Mouse (Mus musculus) ES-Bruce4 (cell line): Measurements from ENCODE around the gene Anks1. TPM values are rescaled to one million over a fixed set of nuclear protein-coding genes. Genes with fewer than 3 reads are reported as not detected.

ENCODE experiments used
- H3K27ac ChIP-seq: 2 replicates; pipeline ENCODE4 v1.5.1; 2012; ENCODE audit warnings: low read length, inconsistent platforms; ENCODE audit not compliant: insufficient read depth
- H3K27me3 ChIP-seq: 2 replicates; pipeline ENCODE4 v1.6.1; 2012; ENCODE audit warnings: mild to moderate bottlenecking, low read length, inconsistent platforms; ENCODE audit not compliant: control insufficient read depth, poor library complexity, insufficient read depth, severe bottlenecking
- H3K36me3 ChIP-seq: 2 replicates; pipeline ENCODE4 v1.6.1; 2012; ENCODE audit warnings: inconsistent platforms, mild to moderate bottlenecking, low read length, moderate library complexity; ENCODE audit not compliant: control insufficient read depth, poor library complexity, insufficient read depth, severe bottlenecking
- H3K4me1 ChIP-seq: one replicate; pipeline ENCODE4 v1.8.1; 2011; ENCODE audit warnings: low read length; ENCODE audit not compliant: control insufficient read depth, insufficient read depth
- H3K4me3 ChIP-seq: 2 replicates; pipeline ENCODE4 v1.5.1; 2011; ENCODE audit warnings: low read depth, mild to moderate bottlenecking, low read length
- H3K9ac ChIP-seq: 2 replicates; pipeline ENCODE4 v1.6.1; 2012; ENCODE audit warnings: low read depth, mild to moderate bottlenecking, inconsistent platforms; ENCODE audit not compliant: poor library complexity, severe bottlenecking
- H3K9me3 ChIP-seq: replicated peaks from 2 replicates; pipeline ENCODE4 v1.6.1; 2012; ENCODE audit warnings: mild to moderate bottlenecking, low read length, inconsistent platforms; ENCODE audit not compliant: control insufficient read depth, poor library complexity, insufficient read depth, severe bottlenecking
- CTCF ChIP-seq: IDR thresholded peaks from one replicate; pipeline ENCODE4 v1.8.1; 2011; ENCODE audit warnings: low read depth, low read length
- EP300 ChIP-seq: IDR thresholded peaks from 2 replicates; pipeline ENCODE4 v1.6.1; 2011; ENCODE audit warnings: low read depth, low read length; ENCODE audit not compliant: insufficient read depth
- POLR2A ChIP-seq: IDR thresholded peaks from one replicate; pipeline ENCODE4 v1.8.1; 2011; ENCODE audit warnings: low read length; ENCODE audit not compliant: insufficient read depth
- polyA plus RNA-seq: library from polyadenylated mRNA; stranded (reverse); fragments of >200 nt; gene quantifications from 2 replicates; pipeline ENCODE4 v1.2.4, GENCODE M21; 2011; ENCODE audit warnings: low read depth; ENCODE audit not compliant: missing spikeins, insufficient read depth, insufficient read length

Anks1 gene
- polyA plus RNA-seq, 1 experiment, result 23.7 TPM

DNA sequence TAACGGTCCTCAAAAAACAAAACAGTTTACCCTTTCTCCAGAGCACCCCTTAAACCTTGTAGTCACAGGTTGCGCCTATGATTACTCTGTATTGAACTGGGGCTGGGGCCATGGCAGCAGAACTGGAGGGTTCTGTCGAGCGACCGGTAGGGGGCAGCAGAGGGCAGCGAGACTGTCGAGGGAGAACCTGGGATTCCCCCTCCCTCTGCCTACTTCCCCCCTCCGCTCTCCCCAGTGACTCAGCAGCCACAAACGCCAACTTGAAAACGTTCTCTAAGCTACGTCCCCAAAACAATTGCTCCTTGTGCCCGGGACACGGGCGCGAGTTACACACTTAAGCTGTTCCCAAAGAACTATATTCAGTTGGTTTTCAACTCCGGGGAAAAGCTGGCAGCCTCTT, 175.9 kb downstream of the Anks1 start:
- Histone ChIP-seq H3K4me1 (peaks cover 6% of the 10 kb centered on the region), H3K9me3 (no peaks in the 10 kb centered on the region), H3K27me3 (no peaks in the 10 kb centered on the region), H3K27ac (peak overlapping the region; percentile 73), H3K9ac (peak overlapping the region; percentile 41; the same call in 1 of the 2 replicates), H3K36me3 (no peaks in the 10 kb centered on the region), H3K4me3 (no peak overlapping the region)
- TF ChIP-seq POLR2A (no peak), CTCF (peak; percentile 92), EP300 (peak; percentile 90)

DNA sequence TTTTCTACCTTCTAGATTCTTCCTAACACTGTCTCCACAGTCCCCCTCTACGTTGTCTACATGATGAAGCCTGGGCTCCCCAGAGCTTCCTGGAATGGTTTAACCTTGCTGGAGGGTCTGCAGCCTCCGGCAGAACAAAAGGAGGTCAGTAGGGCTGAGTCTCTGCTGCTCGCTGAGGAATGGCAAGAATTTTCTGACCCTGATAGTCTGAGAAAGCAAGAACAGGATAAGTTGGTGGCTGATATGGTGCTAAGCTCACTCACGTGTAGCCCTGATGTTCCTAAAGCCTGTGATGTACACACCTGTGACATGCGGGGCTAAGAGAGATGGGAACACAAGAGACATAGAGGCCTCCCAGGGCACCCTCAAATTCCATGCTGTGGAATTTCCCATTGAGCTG, 178.3 kb downstream of the Anks1 start:
- no peak overlapping the region for H3K4me3 ChIP-seq
- TF ChIP-seq POLR2A, result no peak
- TF ChIP-seq EP300, result peak; percentile 73; the same call in 1 of the 2 replicates
- TF ChIP-seq CTCF, result no peak
- peaks cover 6% of the 10 kb centered on the region for H3K4me1 ChIP-seq
- H3K9me3 ChIP-seq, result no peaks in the 10 kb centered on the region
- H3K27ac ChIP-seq, result peak overlapping the region; percentile 99
- H3K9ac ChIP-seq, result 0 out of 2 replicates have a peak overlapping the region, but pooled peaks have one; percentile 1
- no peaks in the 10 kb centered on the region for H3K27me3 ChIP-seq
- no peaks in the 10 kb centered on the region for H3K36me3 ChIP-seq

DNA sequence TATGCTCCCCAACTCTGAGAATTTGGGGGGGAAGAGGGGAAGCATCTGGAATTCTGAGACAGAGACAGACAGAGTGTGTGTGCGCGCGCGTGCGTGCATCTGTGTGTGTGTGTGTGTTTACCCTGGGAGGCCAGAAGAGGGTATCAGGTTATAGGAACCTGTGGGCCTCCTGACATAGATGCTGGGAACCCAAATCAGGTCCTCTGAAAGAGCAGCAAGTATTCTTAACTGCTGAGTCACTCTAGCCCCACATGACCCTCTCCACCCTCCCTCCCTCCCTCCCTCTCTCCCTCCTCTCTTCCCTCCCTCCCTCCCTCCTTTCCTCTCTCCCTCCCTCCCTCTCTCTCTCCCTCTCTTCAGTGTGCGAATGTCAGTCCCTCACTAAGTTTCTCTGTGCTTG, 179.6 kb downstream of the Anks1 start:
- H3K27ac ChIP-seq, result peak overlapping the region; percentile 69
- no peaks in the 10 kb centered on the region for H3K36me3 ChIP-seq
- 0 out of 2 replicates have a peak, but pooled peaks have one; percentile 41 for TF ChIP-seq EP300
- no peak for TF ChIP-seq POLR2A
- H3K27me3 ChIP-seq, result no peaks in the 10 kb centered on the region
- no peak overlapping the region for H3K4me3 ChIP-seq
- H3K4me1 ChIP-seq, result peaks cover 2% of the 10 kb centered on the region
- H3K9me3 ChIP-seq, result no peaks in the 10 kb centered on the region
- peak overlapping the region; percentile 32 for H3K9ac ChIP-seq

DNA sequence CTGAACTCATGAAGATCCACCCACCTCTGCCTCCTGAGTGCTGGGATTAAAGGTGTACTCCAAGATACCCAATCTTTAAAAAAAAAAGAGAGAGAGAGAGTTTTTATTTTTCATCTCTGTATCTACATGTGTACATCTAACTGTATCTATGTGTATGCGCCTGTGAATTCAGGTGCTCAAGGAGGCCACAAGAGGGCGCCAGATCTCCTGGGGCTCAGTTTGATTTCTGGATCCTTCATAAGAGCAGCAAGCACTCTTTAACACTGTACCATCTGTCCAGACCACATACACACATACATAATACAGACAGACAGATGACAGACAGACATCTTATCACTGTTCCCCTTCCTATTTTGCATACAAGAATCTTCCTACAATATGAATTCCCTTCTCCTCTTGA, 183.2 kb downstream of the Anks1 start:
- Histone ChIP-seq H3K9me3 (no peaks in the 10 kb centered on the region), H3K36me3 (no peaks in the 10 kb centered on the region), H3K4me1 (peaks cover 2% of the 10 kb centered on the region), H3K4me3 (no peak overlapping the region), H3K27me3 (no peaks in the 10 kb centered on the region), H3K27ac (no peak overlapping the region), H3K9ac (no peak overlapping the region)
- TF ChIP-seq EP300 (no peak), CTCF (peak; percentile 67)

DNA sequence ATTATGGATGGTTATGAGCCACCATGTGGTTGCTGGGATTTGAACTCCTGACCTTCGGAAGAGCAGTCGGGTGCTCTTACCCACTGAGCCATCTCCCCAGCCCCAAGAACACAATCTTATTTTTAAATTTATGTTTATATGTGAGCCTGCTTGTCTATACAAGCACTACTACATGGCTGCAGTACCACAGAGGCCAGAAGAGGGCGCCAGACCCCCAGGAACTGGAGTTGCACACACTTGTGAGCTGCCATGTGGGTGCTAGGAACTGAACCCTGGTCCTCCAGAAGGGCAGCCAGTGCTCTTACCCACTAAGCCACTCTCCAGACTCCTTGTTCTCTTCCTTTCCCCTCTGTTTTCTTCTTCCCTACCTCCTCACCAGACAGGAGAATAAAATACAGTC, 184.7 kb downstream of the Anks1 start:
- TF ChIP-seq CTCF (peak; percentile 48), EP300 (no peak)
- no peak overlapping the region for H3K9ac ChIP-seq
- H3K9me3 ChIP-seq, result no peaks in the 10 kb centered on the region

DNA sequence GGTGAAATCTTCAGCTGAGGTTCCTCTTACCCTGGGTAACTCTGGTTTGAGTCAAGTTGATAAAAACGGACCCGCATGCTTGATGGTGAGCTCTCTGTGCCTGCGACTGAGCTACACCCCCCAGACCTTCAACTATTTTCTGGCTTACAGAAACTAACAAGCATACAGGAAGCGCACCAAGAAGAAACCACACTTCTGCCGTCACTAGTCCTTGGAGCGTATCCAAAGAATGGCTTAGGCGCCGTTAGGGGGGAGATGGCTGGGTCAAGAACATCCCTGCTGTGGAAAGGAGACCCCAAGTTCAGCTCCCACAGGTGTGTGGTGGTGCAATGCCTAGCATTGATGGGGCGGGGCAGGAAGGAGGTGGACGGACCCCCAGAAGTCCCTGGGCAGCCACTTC, 187.3 kb downstream of the Anks1 start:
- H3K9me3 ChIP-seq, result no peaks in the 10 kb centered on the region
- no peaks in the 10 kb centered on the region for H3K27me3 ChIP-seq
- TF ChIP-seq CTCF (no peak), POLR2A (no peak), EP300 (no peak)
- no peaks in the 10 kb centered on the region for H3K36me3 ChIP-seq
- H3K9ac ChIP-seq, result no peak overlapping the region
- no peak overlapping the region for H3K27ac ChIP-seq
- H3K4me3 ChIP-seq, result peak overlapping the region; percentile 11; the same call in 1 of the 2 replicates
- peaks cover 2% of the 10 kb centered on the region for H3K4me1 ChIP-seq

More for the DNA sequence above, 184.7 kb downstream of the Anks1 start:
- Histone ChIP-seq H3K4me3 (no peak overlapping the region), H3K4me1 (no peaks in the 10 kb centered on the region), H3K27me3 (no peaks in the 10 kb centered on the region), H3K36me3 (no peaks in the 10 kb centered on the region), H3K27ac (no peak overlapping the region)
